Mouse (Mus musculus) brain, embryonic 14.5 days (tissue): Measurements from ENCODE around the gene Draxin.

Source experiments
- CTCF ChIP-seq: fragments of 200-500 bp; IDR thresholded peaks from 2 replicates; pipeline ENCODE4 v1.5.1; 2012; ENCODE audit warnings: inconsistent platforms, mild to moderate bottlenecking, moderate library complexity, borderline replicate concordance; ENCODE audit not compliant: insufficient read depth, insufficient read length; ENCODE audit errors: extremely low read depth
- POLR2A ChIP-seq: fragments of 200-500 bp; IDR thresholded peaks from 2 replicates; pipeline ENCODE4 v1.6.1; 2012; ENCODE audit warnings: mild to moderate bottlenecking, inconsistent platforms, borderline replicate concordance; ENCODE audit not compliant: poor library complexity, insufficient read depth, insufficient read length, severe bottlenecking; ENCODE audit errors: extremely low read depth

DNA sequence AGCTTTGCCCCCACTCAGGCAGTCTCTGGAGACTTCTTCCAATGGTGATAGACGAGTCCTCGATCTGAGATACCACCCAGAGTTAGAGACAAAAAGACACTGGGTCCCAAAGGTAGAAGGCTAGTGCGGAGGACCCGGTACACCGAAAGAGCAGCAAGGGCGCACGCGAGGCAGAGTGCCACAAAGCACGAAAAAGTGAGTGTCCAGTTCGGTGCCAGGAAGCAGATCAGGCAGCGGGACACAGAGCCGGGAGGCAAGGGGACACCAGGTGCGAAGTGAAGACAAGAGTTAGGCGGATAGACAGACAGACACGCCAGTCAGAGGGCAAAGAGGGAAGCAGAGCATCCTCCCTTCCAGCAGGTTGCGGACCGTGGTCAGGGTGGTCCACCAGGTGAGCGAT is 365 bp downstream of the Draxin start, which contains the start of gene Mad2l2:
- TF ChIP-seq CTCF (no peak), POLR2A (no peak)
